Mouse (Mus musculus): ENCODE measurements around the gene Hbs1l.

GRCm38 (mm10) chr10:21399622-21400021 lies 103.8 kb downstream of the Hbs1l start:
- TF ChIP-seq EP300 (IDR thresholded peaks at IDR 0.05; ENCODE audit: low read depth in 1 of 2, low read length in 2 of 2): no peak
- TF ChIP-seq POLR2A (IDR thresholded peaks at IDR 0.05; ENCODE audit: control insufficient read depth in 1 of 2, insufficient read depth in 1 of 2, low read depth in 1 of 2, low read length in 2 of 2, poor library complexity in 1 of 2): no peak
- no peak for TF ChIP-seq MAZ (IDR thresholded peaks at IDR 0.05; ENCODE audit: low read depth, low read length)
- TF ChIP-seq TBP (IDR thresholded peaks at IDR 0.05; ENCODE audit: low read depth, low read length): no peak
- no peak for TF ChIP-seq TAL1 (IDR thresholded peaks at IDR 0.05; ENCODE audit: low read length)
- no peak for TF ChIP-seq ETS1 (IDR thresholded peaks at IDR 0.05; ENCODE audit: low read depth, low read length)

Data from MEL (cell line).